Mouse (Mus musculus): ENCODE results near the gene Rptor. TPM values are rescaled to one million over a fixed set of nuclear protein-coding genes. Genes with fewer than 3 reads are reported as not detected.

Gene Rptor
- polyA plus RNA-seq, 1 experiment from 2014 or later: 7.1 TPM

GRCm38 (mm10) chr11:119731382-119731781, 128.7 kb downstream of the Rptor start:
- no peak for DNase-seq (ENCODE audit: low spot score)
- Histone ChIP-seq H3K4me1 (replicated peaks; ENCODE audit: insufficient read depth, low read length) (0 out of 2 replicates have a peak, but pooled peaks cover 3% of the 10 kb centered on the region), H3K4me2 (ENCODE audit: low read length) (no peak overlapping the region), H3K27me3 (ENCODE audit: insufficient read depth, low read length) (no peaks in the 10 kb centered on the region), H3K27ac (no peak overlapping the region), H3K4me3 (replicated peaks; ENCODE audit: low read depth, low read length) (no peak overlapping the region), H3K36me3 (ENCODE audit: insufficient read depth, low read length) (0 out of 2 replicates have a peak, but pooled peaks cover 3% of the 10 kb centered on the region), H3K9ac (ENCODE audit: low read depth, low read length) (no peak overlapping the region), H3K9me3 (replicated peaks; ENCODE audit: low read length) (no peaks in the 10 kb centered on the region)
- no peak for ATAC-seq (replicated peaks; ENCODE audit: low FRiP score, low read depth)
- TF ChIP-seq CTCF (IDR thresholded peaks at IDR 0.05; ENCODE audit: low read depth): no peak
- WGBS: 76% methylated on average over 5 of the region's 5 CpGs

- no peak for ATAC-seq (replicated peaks; ENCODE audit: low FRiP score, low read depth)
- WGBS: 79% methylated on average over 1 of the region's 1 CpGs
Measured at GRCm38 (mm10) chr11:119732362-119732761, 129.7 kb downstream of the Rptor start.

DNA sequence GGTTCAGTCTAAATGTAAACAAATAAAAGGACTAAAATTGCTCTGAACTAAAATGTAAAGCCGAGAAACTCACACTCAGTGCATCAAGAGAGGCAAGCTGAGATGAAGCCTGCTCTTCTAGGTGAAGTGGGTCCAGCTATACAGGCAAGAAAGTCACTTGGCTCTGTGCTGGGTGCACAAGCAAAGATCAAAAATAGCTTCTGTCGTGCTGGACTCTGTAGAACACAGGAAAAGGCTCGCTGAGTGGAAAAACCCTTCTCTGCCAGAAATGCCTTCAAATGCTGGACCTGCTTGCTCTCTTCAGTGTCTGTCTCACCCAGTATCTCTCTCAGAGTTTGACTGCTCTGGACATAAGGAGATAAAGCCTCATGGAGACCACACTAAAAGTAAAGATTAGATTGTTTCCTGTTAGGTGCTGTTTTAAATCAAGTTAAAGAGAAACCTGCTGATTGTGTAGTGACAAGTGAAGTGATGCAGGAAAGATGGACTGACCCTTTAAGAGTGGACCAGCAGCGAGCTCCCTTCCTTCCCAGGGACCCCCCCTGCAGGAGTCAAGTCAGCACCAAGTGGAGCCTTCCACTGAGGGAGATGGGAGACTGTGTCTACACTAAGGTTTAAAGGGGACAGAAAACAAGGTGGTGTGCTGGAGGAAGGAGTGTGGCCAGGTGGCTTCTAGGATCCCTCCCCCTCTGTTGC, 130.4 kb downstream of the Rptor start:
- TF ChIP-seq CTCF (IDR thresholded peaks at IDR 0.05; ENCODE audit: low read depth): no peak
- H3K4me1 ChIP-seq (replicated peaks; ENCODE audit: insufficient read depth, low read length): 0 out of 2 replicates have a peak, but pooled peaks cover 3% of the 10 kb centered on the region
- ATAC-seq (replicated peaks; ENCODE audit: low FRiP score, low read depth) (no peak), DNase-seq (ENCODE audit: low spot score) (no peak)
- H3K27ac ChIP-seq: no peak overlapping the region
- WGBS: 35% methylated on average over 4 of the region's 4 CpGs
- H3K27me3 ChIP-seq (ENCODE audit: insufficient read depth, low read length): no peaks in the 10 kb centered on the region
- no peak overlapping the region for H3K9ac ChIP-seq (ENCODE audit: low read depth, low read length)
- no peaks in the 10 kb centered on the region for H3K9me3 ChIP-seq (replicated peaks; ENCODE audit: low read length)
- no peak overlapping the region for H3K4me3 ChIP-seq (replicated peaks; ENCODE audit: low read depth, low read length)
- H3K4me2 ChIP-seq (ENCODE audit: low read length): no peak overlapping the region
- no peaks in the 10 kb centered on the region for H3K36me3 ChIP-seq (ENCODE audit: insufficient read depth, low read length)

More at GRCm38 (mm10) chr11:119732362-119732761, 129.7 kb downstream of the Rptor start:
- Histone ChIP-seq H3K4me1 (replicated peaks; ENCODE audit: insufficient read depth, low read length) (0 out of 2 replicates have a peak, but pooled peaks cover 3% of the 10 kb centered on the region), H3K9me3 (replicated peaks; ENCODE audit: low read length) (no peaks in the 10 kb centered on the region), H3K4me3 (replicated peaks; ENCODE audit: low read depth, low read length) (no peak overlapping the region), H3K27ac (no peak overlapping the region), H3K4me2 (ENCODE audit: low read length) (no peak overlapping the region), H3K36me3 (ENCODE audit: insufficient read depth, low read length) (no peaks in the 10 kb centered on the region), H3K27me3 (ENCODE audit: insufficient read depth, low read length) (no peaks in the 10 kb centered on the region), H3K9ac (ENCODE audit: low read depth, low read length) (no peak overlapping the region)
- TF ChIP-seq CTCF (IDR thresholded peaks at IDR 0.05; ENCODE audit: low read depth): no peak
- DNase-seq (ENCODE audit: low spot score): no peak

DNA sequence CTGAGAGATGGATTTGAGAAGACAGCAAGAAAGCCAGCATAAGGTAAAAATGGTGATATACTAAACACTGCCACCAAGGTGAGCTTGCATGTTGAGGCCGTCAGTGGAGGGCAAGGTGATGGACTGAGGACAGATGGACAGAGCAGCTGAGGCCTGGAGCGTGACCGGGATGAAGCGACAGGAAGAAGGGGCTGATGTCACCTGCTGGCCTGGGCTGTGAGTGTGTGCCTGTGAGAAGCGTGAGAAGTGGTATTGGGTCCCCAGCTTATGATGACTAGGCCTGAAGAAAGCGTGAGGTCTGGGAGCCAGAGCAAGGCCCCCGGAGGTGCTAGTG, 130.9 kb downstream of the Rptor start:
- Histone ChIP-seq H3K36me3 (ENCODE audit: insufficient read depth, low read length) (no peaks in the 10 kb centered on the region), H3K4me2 (ENCODE audit: low read length) (no peak overlapping the region), H3K4me1 (replicated peaks; ENCODE audit: insufficient read depth, low read length) (0 out of 2 replicates have a peak, but pooled peaks cover 3% of the 10 kb centered on the region), H3K9ac (ENCODE audit: low read depth, low read length) (no peak overlapping the region), H3K27ac (no peak overlapping the region), H3K27me3 (ENCODE audit: insufficient read depth, low read length) (no peaks in the 10 kb centered on the region), H3K9me3 (replicated peaks; ENCODE audit: low read length) (no peaks in the 10 kb centered on the region), H3K4me3 (replicated peaks; ENCODE audit: low read depth, low read length) (no peak overlapping the region)
- 95% methylated on average over 7 of the region's 7 CpGs for WGBS
- ATAC-seq (replicated peaks; ENCODE audit: low FRiP score, low read depth) (no peak), DNase-seq (ENCODE audit: low spot score) (no peak)
- no peak for TF ChIP-seq CTCF (IDR thresholded peaks at IDR 0.05; ENCODE audit: low read depth)

DNA sequence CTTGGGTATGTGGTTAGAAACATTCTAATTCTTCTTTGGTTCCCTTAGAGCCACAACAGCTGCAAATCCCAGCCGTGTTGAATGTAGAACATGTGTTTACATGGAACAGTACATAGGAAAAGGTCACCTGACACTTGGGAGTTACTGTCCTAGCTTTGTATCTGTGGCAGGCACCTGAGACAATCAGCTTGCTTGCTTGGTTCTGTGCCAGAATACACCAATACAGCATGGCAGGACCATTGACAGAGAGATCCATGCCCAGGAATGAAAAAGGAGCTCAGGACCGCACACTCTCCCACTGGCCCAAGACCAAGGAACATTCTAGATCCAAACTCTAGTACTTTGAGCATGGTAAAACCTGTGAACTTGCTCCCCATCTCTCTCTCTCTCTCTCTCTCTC, 132.4 kb downstream of the Rptor start:
- no peak for ATAC-seq (replicated peaks; ENCODE audit: low FRiP score, low read depth)
- H3K4me2 ChIP-seq (ENCODE audit: low read length): no peak overlapping the region
- no peaks in the 10 kb centered on the region for H3K9me3 ChIP-seq (replicated peaks; ENCODE audit: low read length)
- no peak overlapping the region for H3K4me3 ChIP-seq (replicated peaks; ENCODE audit: low read depth, low read length)
- no peak overlapping the region for H3K9ac ChIP-seq (ENCODE audit: low read depth, low read length)
- H3K27ac ChIP-seq: no peak overlapping the region
- no peak for DNase-seq (ENCODE audit: low spot score)
- TF ChIP-seq CTCF (IDR thresholded peaks at IDR 0.05; ENCODE audit: low read depth): no peak
- H3K27me3 ChIP-seq (ENCODE audit: insufficient read depth, low read length): no peaks in the 10 kb centered on the region
- WGBS: 77% methylated on average over 2 of the region's 2 CpGs
- 0 out of 2 replicates have a peak, but pooled peaks cover 3% of the 10 kb centered on the region for H3K4me1 ChIP-seq (replicated peaks; ENCODE audit: insufficient read depth, low read length)
- H3K36me3 ChIP-seq (ENCODE audit: insufficient read depth, low read length): no peaks in the 10 kb centered on the region

- Histone ChIP-seq H3K4me2 (ENCODE audit: low read length) (no peak overlapping the region), H3K9ac (ENCODE audit: low read depth, low read length) (no peak overlapping the region), H3K9me3 (replicated peaks; ENCODE audit: low read length) (no peaks in the 10 kb centered on the region), H3K36me3 (ENCODE audit: insufficient read depth, low read length) (no peaks in the 10 kb centered on the region), H3K27ac (no peak overlapping the region), H3K27me3 (ENCODE audit: insufficient read depth, low read length) (no peaks in the 10 kb centered on the region), H3K4me3 (replicated peaks; ENCODE audit: low read depth, low read length) (no peak overlapping the region), H3K4me1 (replicated peaks; ENCODE audit: insufficient read depth, low read length) (0 out of 2 replicates have a peak, but pooled peaks cover 3% of the 10 kb centered on the region)
- DNase-seq (ENCODE audit: low spot score) (no peak), ATAC-seq (replicated peaks; ENCODE audit: low FRiP score, low read depth) (no peak)
- 83% methylated on average over 7 of the region's 7 CpGs for WGBS
- TF ChIP-seq CTCF (IDR thresholded peaks at IDR 0.05; ENCODE audit: low read depth): no peak
Measured at GRCm38 (mm10) chr11:119738990-119739846, 136.5 kb downstream of the Rptor start.

Measured in kidney, postnatal 0 days (tissue).